Mouse (Mus musculus): ENCODE data around the gene Tshz3.

DNA sequence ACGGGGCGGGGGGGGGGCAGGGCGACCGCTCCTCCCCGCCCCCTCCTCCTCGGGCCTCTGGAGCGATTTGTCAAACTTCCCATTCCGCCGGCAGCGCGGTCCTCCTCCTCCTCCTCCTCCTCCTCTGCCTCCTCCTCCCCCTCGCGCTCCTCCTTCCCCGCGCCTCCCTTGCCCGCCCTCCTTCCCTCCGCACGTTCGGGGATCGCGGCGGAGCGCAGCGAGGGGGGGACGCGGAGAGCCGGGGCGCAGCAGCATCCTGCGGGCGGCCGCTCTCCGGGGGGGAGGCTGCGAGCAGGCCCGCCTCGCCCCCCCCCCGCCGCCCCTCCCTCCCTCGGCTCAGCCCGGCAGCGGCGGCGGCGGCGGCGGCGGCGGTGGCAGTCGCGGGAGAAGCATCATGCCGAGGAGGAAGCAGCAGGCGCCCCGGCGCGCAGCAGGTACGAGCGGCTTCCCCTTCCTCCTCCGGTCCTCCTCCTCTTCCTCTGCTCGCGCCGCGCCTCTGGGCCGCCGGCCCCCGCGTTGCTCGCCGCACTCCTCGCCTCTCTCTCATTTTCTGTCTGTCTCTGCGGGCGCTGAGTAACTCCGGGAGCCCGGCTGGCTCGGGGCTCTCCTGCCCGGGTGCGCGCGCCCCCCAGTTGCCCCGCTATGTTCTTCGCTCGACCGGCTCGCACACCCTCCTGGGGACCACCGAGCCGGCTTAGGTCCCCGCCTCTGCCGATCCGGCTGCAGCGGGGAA lies at the start of gene Tshz3:
- TF ChIP-seq CTCF (IDR thresholded peaks at IDR 0.05; ENCODE audit: extremely low read depth, insufficient read depth, low read length), result no peak
- TF ChIP-seq POLR2A (IDR thresholded peaks at IDR 0.05; ENCODE audit: extremely low read depth, insufficient read depth, low read length), result no peak
